17 mouse cellular contexts compared by ENCODE assay signal in the genomic region with DNA sequence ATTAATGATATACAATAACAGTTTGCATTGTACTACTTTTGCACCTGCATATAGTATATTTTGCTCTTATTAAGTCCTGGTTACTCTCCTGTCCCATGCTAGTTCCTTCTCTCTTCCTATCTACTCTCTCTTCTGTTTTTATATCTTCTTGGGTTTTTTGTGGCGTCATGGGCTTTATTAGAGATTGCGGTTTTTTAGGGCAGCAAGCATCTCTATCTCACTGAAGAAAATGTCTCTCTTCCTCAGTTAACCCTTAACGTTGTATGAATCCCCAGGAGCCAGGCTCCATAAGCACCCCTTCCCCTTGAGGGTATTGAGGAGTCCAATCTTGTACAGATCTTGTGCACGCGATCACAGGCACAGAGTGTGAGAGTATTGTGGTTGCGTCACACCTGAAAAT.
"Had no signal": no experiment of that assay in that cellular context is flagged by ENCODE, and none has a peak within 500 bp of the region (broad histone marks: within the 10 kb centered on the region; RNA-seq: fewer than 3 reads in every experiment).

No protein-coding gene starts in this region.

- H3K36me3 ChIP-seq: neural tube, embryonic 12.5 days; neural tube, embryonic 13.5 days; neural tube, embryonic 15.5 days; stomach, embryonic 15.5 days had no signal

- H3K27ac ChIP-seq: neural tube, embryonic 12.5 days; neural tube, embryonic 13.5 days; neural tube, embryonic 15.5 days; stomach, embryonic 15.5 days; stomach, postnatal 0 days had no signal

- H3K27me3 ChIP-seq: neural tube, embryonic 12.5 days; neural tube, embryonic 13.5 days; neural tube, embryonic 15.5 days; stomach, embryonic 15.5 days had no signal

- H3K9ac ChIP-seq: neural tube, embryonic 12.5 days; neural tube, embryonic 13.5 days; neural tube, embryonic 15.5 days; stomach, embryonic 15.5 days had no signal

- DNase-seq: retina, postnatal 1 day; right cerebral cortex, adult 18-20 months; right cerebral cortex, postnatal 14 days; right cerebral cortex, postnatal 25 days; right cerebral cortex, postnatal 4 days; spleen, adult 18-20 months; thymus, adult 18-20 months; thymus, adult 2 months; thymus, postnatal 14 days; thymus, postnatal 25 days; thymus, postnatal 36 days; thymus, postnatal 4 days had no signal

- H3K4me3 ChIP-seq: neural tube, embryonic 12.5 days; neural tube, embryonic 13.5 days; neural tube, embryonic 15.5 days; stomach, embryonic 15.5 days had no signal

- H3K4me1 ChIP-seq: neural tube, embryonic 12.5 days; neural tube, embryonic 13.5 days; neural tube, embryonic 15.5 days; stomach, embryonic 15.5 days had no signal

- H3K9me3 ChIP-seq: neural tube, embryonic 12.5 days; neural tube, embryonic 13.5 days; neural tube, embryonic 15.5 days; stomach, embryonic 15.5 days had no signal
